Comparison of ENCODE assay signal across 27 mouse cellular contexts in the genomic region with DNA sequence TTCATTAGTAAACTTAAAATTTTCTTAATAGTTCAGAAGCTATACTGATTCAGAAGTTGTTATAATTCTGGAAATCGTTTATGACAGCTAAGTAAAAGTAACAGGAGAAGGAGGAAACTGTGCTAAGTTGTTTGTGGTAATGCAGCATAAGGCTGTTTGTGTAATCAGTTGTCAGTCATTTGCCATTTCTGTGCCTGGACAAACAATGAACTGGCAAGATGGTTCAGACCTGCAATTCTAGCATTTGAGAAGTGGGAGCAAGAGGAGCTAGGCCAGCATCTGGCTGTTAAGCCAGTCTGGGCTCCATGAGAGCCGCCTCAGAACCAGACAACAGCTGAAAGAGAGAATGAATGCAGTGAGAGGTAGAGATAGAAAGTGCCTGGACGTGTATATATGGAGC. TPM values are rescaled to one million over a fixed set of nuclear protein-coding genes. Genes with fewer than 3 reads are reported as not detected.
DNase-seq lines count a peak whose midpoint lies in the region; ATAC-seq and TF ChIP-seq lines count a peak whose summit lies in the region.
"Had no signal": no experiment of that assay in that cellular context is flagged by ENCODE, and none has a peak within 500 bp of the region (broad histone marks: within the 10 kb centered on the region; RNA-seq: fewer than 3 reads in every experiment).

No protein-coding gene starts in this region.

- H3K27me3 ChIP-seq in heart, embryonic 12.5 days (replicated peaks) = no peaks in the 10 kb centered on the region
- H3K27me3 ChIP-seq in lung, postnatal 0 days (replicated peaks; ENCODE audit: insufficient read depth, low read length) = no peaks in the 10 kb centered on the region
- no peaks in the 10 kb centered on the region for H3K27me3 ChIP-seq in forebrain, embryonic 14.5 days (replicated peaks; ENCODE audit: control insufficient read depth, insufficient read depth, low read length)
- no peaks in the 10 kb centered on the region for H3K27me3 ChIP-seq in midbrain, postnatal 0 days (ENCODE audit: insufficient read depth, low read length)
- H3K27me3 ChIP-seq: forebrain, embryonic 13.5 days; hindbrain, embryonic 13.5 days; midbrain, embryonic 13.5 days; neural tube, embryonic 15.5 days; Patski had no signal

- DNase-seq in heart, postnatal 36 days = no peak
- DNase-seq in lung, postnatal 0 days (ENCODE audit: low spot score) = no peak
- DNase-seq in lung, postnatal 36 days = no peak
- peak; percentile 39 for DNase-seq in adipocyte (ENCODE audit: low spot score)
- DNase-seq in forebrain, embryonic 14.5 days (ENCODE audit: low spot score) = no peak
- DNase-seq in midbrain, postnatal 0 days (ENCODE audit: low spot score) = no peak
- DNase-seq: adrenal gland, postnatal 25 days; cerebellum, adult 2 months; cerebellum, postnatal 25 days; heart, postnatal 4 days; kidney, adult 8-10 months; kidney, postnatal 4 days; layer of hippocampus, postnatal 36 days; left cerebral cortex, postnatal 4 days; liver; lung, adult 18-20 months; lung, postnatal 10 days; retina, postnatal 1 day; right cerebral cortex, postnatal 14 days had no signal

- peaks cover 36% of the 10 kb centered on the region for H3K4me1 ChIP-seq in heart, embryonic 12.5 days (replicated peaks)
- peaks cover 14% of the 10 kb centered on the region; the same call in 1 of the 2 replicates for H3K4me1 ChIP-seq in lung, postnatal 0 days (ENCODE audit: insufficient read depth, low read depth, low read length)
- peaks cover 3% of the 10 kb centered on the region; the same call in 1 of the 2 replicates for H3K4me1 ChIP-seq in forebrain, embryonic 14.5 days (ENCODE audit: control insufficient read depth, insufficient read depth, low read length)
- H3K4me1 ChIP-seq in midbrain, postnatal 0 days (ENCODE audit: insufficient read depth, low read length) = 0 out of 2 replicates have a peak, but pooled peaks cover 2% of the 10 kb centered on the region

- H3K4me3 ChIP-seq in heart, embryonic 12.5 days = no peak overlapping the region
- no peak overlapping the region for H3K4me3 ChIP-seq in lung, postnatal 0 days (ENCODE audit: low read depth, low read length)
- no peak overlapping the region for H3K4me3 ChIP-seq in forebrain, embryonic 14.5 days (ENCODE audit: low read depth, low read length)
- no peak overlapping the region for H3K4me3 ChIP-seq in midbrain, postnatal 0 days (ENCODE audit: low read depth, low read length)
- H3K4me3 ChIP-seq: forebrain, embryonic 13.5 days; hindbrain, embryonic 13.5 days; midbrain, embryonic 13.5 days; neural tube, embryonic 15.5 days had no signal

- no peaks in the 10 kb centered on the region for H3K36me3 ChIP-seq in heart, embryonic 12.5 days
- H3K36me3 ChIP-seq in lung, postnatal 0 days (ENCODE audit: insufficient read depth, low read length) = no peaks in the 10 kb centered on the region
- H3K36me3 ChIP-seq in forebrain, embryonic 14.5 days (ENCODE audit: control insufficient read depth, insufficient read depth, low read length) = no peaks in the 10 kb centered on the region
- H3K36me3 ChIP-seq in midbrain, postnatal 0 days (ENCODE audit: insufficient read depth, low read length) = no peaks in the 10 kb centered on the region
- H3K36me3 ChIP-seq: hindbrain, embryonic 13.5 days; midbrain, embryonic 13.5 days; neural tube, embryonic 15.5 days had no signal

- 0 out of 2 replicates have a peak overlapping the region, but pooled peaks have one; percentile 43 for H3K9ac ChIP-seq in heart, embryonic 12.5 days
- no peak overlapping the region for H3K9ac ChIP-seq in lung, postnatal 0 days (replicated peaks; ENCODE audit: low read depth)
- no peak overlapping the region for H3K9ac ChIP-seq in forebrain, embryonic 14.5 days (ENCODE audit: low read length)
- no peak overlapping the region for H3K9ac ChIP-seq in midbrain, postnatal 0 days (replicated peaks; ENCODE audit: low read length, poor library complexity, severe bottlenecking)
- H3K9ac ChIP-seq: forebrain, embryonic 13.5 days; hindbrain, embryonic 13.5 days; midbrain, embryonic 13.5 days; neural tube, embryonic 15.5 days had no signal

- no peak for TF ChIP-seq EP300 in lung, postnatal 0 days (IDR thresholded peaks at IDR 0.05)

- WGBS in heart, embryonic 12.5 days = 67% methylated on average over 3 of the region's 3 CpGs
- WGBS in lung, postnatal 0 days = 61% methylated on average over 3 of the region's 3 CpGs
- WGBS in forebrain, embryonic 14.5 days = 72% methylated on average over 3 of the region's 3 CpGs
- 71% methylated on average over 3 of the region's 3 CpGs for WGBS in midbrain, postnatal 0 days

- H3K9me3 ChIP-seq in heart, embryonic 12.5 days (replicated peaks) = no peaks in the 10 kb centered on the region
- H3K9me3 ChIP-seq in lung, postnatal 0 days (ENCODE audit: low read length) = no peaks in the 10 kb centered on the region
- no peaks in the 10 kb centered on the region for H3K9me3 ChIP-seq in forebrain, embryonic 14.5 days (replicated peaks; ENCODE audit: control insufficient read depth, low read length)
- no peaks in the 10 kb centered on the region for H3K9me3 ChIP-seq in midbrain, postnatal 0 days (ENCODE audit: low read length)
- H3K9me3 ChIP-seq: forebrain, embryonic 13.5 days; hindbrain, embryonic 13.5 days; midbrain, embryonic 13.5 days; neural tube, embryonic 15.5 days had no signal

- ATAC-seq in heart, embryonic 12.5 days (ENCODE audit: insufficient number of reproducible peaks, low FRiP score) = no peak
- no peak for ATAC-seq in lung, postnatal 0 days
- no peak for ATAC-seq in forebrain, embryonic 14.5 days
- no peak for ATAC-seq in midbrain, postnatal 0 days (ENCODE audit: low FRiP score)
- ATAC-seq: forebrain, embryonic 13.5 days; intestine, embryonic 16.5 days; midbrain, embryonic 13.5 days; Patski had no signal

- intact Hi-C loops in heart, postnatal 36 days (cut with DNase I) = no loop called here

- no peak overlapping the region for H3K27ac ChIP-seq in heart, embryonic 12.5 days (ENCODE audit: poor library complexity, severe bottlenecking)
- H3K27ac ChIP-seq in lung, postnatal 0 days (ENCODE audit: low read length) = peak overlapping the region; percentile 57; the same call in 1 of the 2 replicates
- no peak overlapping the region for H3K27ac ChIP-seq in forebrain, embryonic 14.5 days (ENCODE audit: low read depth, low read length)
- no peak overlapping the region for H3K27ac ChIP-seq in midbrain, postnatal 0 days (ENCODE audit: low read depth, low read length)
- H3K27ac ChIP-seq: forebrain, embryonic 13.5 days; hindbrain, embryonic 13.5 days; kidney, postnatal 0 days; midbrain, embryonic 13.5 days; neural tube, embryonic 15.5 days had no signal

- TF ChIP-seq CTCF in lung, postnatal 0 days (IDR thresholded peaks at IDR 0.05) = no peak
- no peak for TF ChIP-seq CTCF in midbrain, postnatal 0 days (IDR thresholded peaks at IDR 0.05)

- H3K4me2 ChIP-seq in heart, embryonic 12.5 days = no peak overlapping the region
- H3K4me2 ChIP-seq in lung, postnatal 0 days (replicated peaks; ENCODE audit: low read depth, low read length) = no peak overlapping the region
- H3K4me2 ChIP-seq in forebrain, embryonic 14.5 days (ENCODE audit: low read length) = no peak overlapping the region
- no peak overlapping the region for H3K4me2 ChIP-seq in midbrain, postnatal 0 days (ENCODE audit: low read depth, low read length, poor library complexity, severe bottlenecking)
- H3K4me2 ChIP-seq: forebrain, embryonic 13.5 days; hindbrain, embryonic 13.5 days; midbrain, embryonic 13.5 days; neural tube, embryonic 15.5 days had no signal

RNA-seq across cellular contexts. Expression of a gene that starts 3.5 kb away (rescaled TPM):
- 35.1 and 38.7 TPM in 2 replicates for polyA plus RNA-seq in heart, embryonic 12.5 days (2016; fragmentation: Nextera tagmentation; extraction: Ambion mirVana)
- total RNA-seq in heart, postnatal 36 days (2021) = 10 to 100 TPM; 65.7 to 67.8 TPM
- 36.3 and 39.1 TPM in 2 replicates for polyA plus RNA-seq in lung, postnatal 0 days (2015; fragmentation: Nextera tagmentation; extraction: Ambion mirVana)
- 27.8 and 38.2 TPM in 2 replicates for polyA plus RNA-seq in forebrain, embryonic 14.5 days (2014; fragmentation: Nextera tagmentation; extraction: Ambion mirVana)
- total RNA-seq in midbrain, postnatal 0 days (2014; rRNA removed) = 22.0 and 27.3 TPM in 2 replicates
- 21.4 and 22.3 TPM in 2 replicates for polyA plus RNA-seq in midbrain, postnatal 0 days (2015; fragmentation: Nextera tagmentation; extraction: Ambion mirVana)
